Mouse (Mus musculus): ENCODE measurements around the gene Oprl1. TPM values are rescaled to one million over a fixed set of nuclear protein-coding genes. Genes with fewer than 3 reads are reported as not detected.

The Oprl1 gene
- polyA plus RNA-seq, 1 experiment from 2014 or later, result 28.4 TPM

- H3K9ac ChIP-seq, result peak overlapping the region; percentile 21; the same call in 1 of the 2 replicates
- H3K4me2 ChIP-seq, result peak overlapping the region; percentile 61
- no peaks in the 10 kb centered on the region for H3K27me3 ChIP-seq
- no peak for ATAC-seq (ENCODE audit: low FRiP score)
- H3K4me1 ChIP-seq, result peaks cover 76% of the 10 kb centered on the region
- H3K27ac ChIP-seq, result no peak overlapping the region
- H3K9me3 ChIP-seq, result no peaks in the 10 kb centered on the region
- no peaks in the 10 kb centered on the region for H3K36me3 ChIP-seq (replicated peaks)
- WGBS, result 88% methylated on average over 2 of the region's 2 CpGs
- peak overlapping the region; percentile 46 for H3K4me3 ChIP-seq (replicated peaks)
These were observed 54.6 kb downstream of the Oprl1 start for GRCm38 (mm10) chr2:181769397-181769796.

Other genes starting within 250 kb of the Oprl1 start
- gene Abhd16b, start 221.8 kb upstream of the Oprl1 start, polyA plus RNA-seq (2016; fragmentation: Nextera tagmentation; extraction: Ambion mirVana), result 0.10 TPM in 1 of 2 replicates, not detected in the other
- gene Tpd52l2, start 217.9 kb upstream of the Oprl1 start, polyA plus RNA-seq (2016; fragmentation: Nextera tagmentation; extraction: Ambion mirVana), result 133 and 134 TPM in 2 replicates
- gene Dnajc5, start 194.5 kb upstream of the Oprl1 start, polyA plus RNA-seq (2016; fragmentation: Nextera tagmentation; extraction: Ambion mirVana), result 129 and 134 TPM in 2 replicates
- gene Uckl1, start 130.1 kb upstream of the Oprl1 start, polyA plus RNA-seq (2016; fragmentation: Nextera tagmentation; extraction: Ambion mirVana), result 50.7 and 50.8 TPM in 2 replicates
- 75.6 and 76.9 TPM in 2 replicates for gene Prpf6, start 123.1 kb upstream of the Oprl1 start, polyA plus RNA-seq (2016; fragmentation: Nextera tagmentation; extraction: Ambion mirVana)
- gene Zfp512b, start 122.2 kb upstream of the Oprl1 start, polyA plus RNA-seq (2016; fragmentation: Nextera tagmentation; extraction: Ambion mirVana), result 70.9 and 74.5 TPM in 2 replicates
- 71.3 and 73.8 TPM in 2 replicates for gene Samd10, start 115.8 kb upstream of the Oprl1 start, polyA plus RNA-seq (2016; fragmentation: Nextera tagmentation; extraction: Ambion mirVana)
- 0.28 TPM in 1 of 2 replicates, not detected in the other for gene Gm29797, start 58.0 kb upstream of the Oprl1 start, polyA plus RNA-seq (2016; fragmentation: Nextera tagmentation; extraction: Ambion mirVana)
- 14.1 and 15.2 TPM in 2 replicates for gene Sox18, start 43.4 kb upstream of the Oprl1 start, polyA plus RNA-seq (2016; fragmentation: Nextera tagmentation; extraction: Ambion mirVana)
- gene Tcea2, start 34.7 kb upstream of the Oprl1 start, polyA plus RNA-seq (2016; fragmentation: Nextera tagmentation; extraction: Ambion mirVana), result 23.2 and 28.2 TPM in 2 replicates
- gene Rgs19, start 21.0 kb upstream of the Oprl1 start, polyA plus RNA-seq (2016; fragmentation: Nextera tagmentation; extraction: Ambion mirVana), result 47.5 and 47.6 TPM in 2 replicates
- gene Lkaaear1, start 16.6 kb upstream of the Oprl1 start, polyA plus RNA-seq (2016; fragmentation: Nextera tagmentation; extraction: Ambion mirVana), result not detected in 2 replicates
- gene Myt1, start 48.3 kb downstream of the Oprl1 start, polyA plus RNA-seq (2016; fragmentation: Nextera tagmentation; extraction: Ambion mirVana), result 51.9 and 60.8 TPM in 2 replicates
- gene Pcmtd2, start 122.8 kb downstream of the Oprl1 start, polyA plus RNA-seq (2016; fragmentation: Nextera tagmentation; extraction: Ambion mirVana), result 36.2 and 36.9 TPM in 2 replicates
- gene Polr3k, start 149.3 kb downstream of the Oprl1 start, polyA plus RNA-seq (2016; fragmentation: Nextera tagmentation; extraction: Ambion mirVana), result 100.0 and 104 TPM in 2 replicates